Mouse (Mus musculus) liver, adult 2 months (tissue): ENCODE measurements around the gene Dnttip1.

Source experiments
- CTCF ChIP-seq: fragments of 200-500 bp; IDR thresholded peaks from 2 replicates; pipeline ENCODE4 v1.5.1; 2011; ENCODE audit warnings: low read depth, low read length, control low read depth
- POLR2A ChIP-seq: fragments of 200-500 bp; IDR thresholded peaks from 2 replicates; pipeline ENCODE4 v1.6.1; 2011; ENCODE audit warnings: low read length, control low read depth; ENCODE audit not compliant: insufficient read depth; ENCODE audit errors: extremely low read depth

DNA sequence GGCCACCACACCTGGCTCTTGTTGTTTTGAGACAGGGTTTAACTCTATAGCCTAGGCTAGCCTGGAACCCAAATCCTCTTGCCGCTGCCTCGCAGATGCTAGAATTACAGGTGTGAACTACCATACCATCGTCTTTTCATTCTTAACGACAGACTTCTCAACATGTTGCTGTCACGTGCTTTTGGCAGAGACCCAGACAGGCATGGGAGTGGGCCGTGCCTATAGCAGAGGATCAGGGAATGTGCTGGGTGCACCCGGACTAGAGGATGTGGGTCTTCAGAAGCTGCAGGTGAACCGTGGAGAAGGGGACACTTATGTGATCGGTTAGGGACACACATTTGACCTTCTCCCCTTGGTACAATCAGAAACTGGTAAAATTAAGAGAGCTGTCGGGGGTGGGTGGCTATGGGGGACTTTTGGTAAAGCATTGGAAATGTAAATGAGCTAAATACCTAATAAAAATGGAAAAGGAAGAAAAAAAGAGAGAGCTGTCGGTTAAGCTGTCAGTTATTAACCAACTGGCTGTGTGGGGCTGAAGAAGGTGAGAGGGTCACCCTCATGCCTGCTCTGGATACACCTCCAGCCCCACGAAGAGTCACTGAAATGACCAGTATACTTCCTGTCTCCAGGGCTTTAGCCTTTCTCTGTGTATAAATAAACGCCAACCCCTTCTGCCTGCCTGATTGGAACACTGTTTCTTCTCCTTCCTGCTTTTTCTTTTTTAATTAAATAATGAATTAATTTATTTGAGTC lies 54.6 kb downstream of the Dnttip1 start:
- TF ChIP-seq CTCF (no peak), POLR2A (no peak)
